Mouse (Mus musculus) heart, adult 2 months (tissue): ENCODE data around the gene Cd63.

ENCODE experiments used
- CTCF ChIP-seq: fragments of 200-600 bp; IDR thresholded peaks from 2 replicates; pipeline ENCODE4 v1.8.1; 2022; ENCODE audit warnings: antibody characterized with exemption, mild to moderate bottlenecking, moderate library complexity
- EP300 ChIP-seq: fragments of 200-500 bp; IDR thresholded peaks from 2 replicates; pipeline ENCODE4 v1.6.1; 2011; ENCODE audit warnings: low read depth, low read length, control low read depth; ENCODE audit not compliant: insufficient read depth
- POLR2A ChIP-seq: fragments of 200-500 bp; IDR thresholded peaks from 2 replicates; pipeline ENCODE4 v1.6.1; 2011; ENCODE audit warnings: mild to moderate bottlenecking, low read depth, low read length, control low read depth; ENCODE audit not compliant: insufficient read depth

GRCm38 (mm10) chr10:128912791-128913190, 12.0 kb downstream of the Cd63 start:
- TF ChIP-seq CTCF, result no peak
- no peak for TF ChIP-seq POLR2A
- TF ChIP-seq EP300, result no peak
